Mouse (Mus musculus) forebrain, embryonic 11.5 days (tissue): ENCODE results near the gene Mettl7a3. TPM values are rescaled to one million over a fixed set of nuclear protein-coding genes. Genes with fewer than 3 reads are reported as not detected.
"Not testable (repeated sequence)": the region's sequence is repeated elsewhere in the genome, so short reads cannot be mapped to it uniquely, and the experiment has no call there.

Experiments
- ATAC-seq: fragments of 200-750 bp; cut with Nextera tagmentation; replicated peaks from 2 replicates; pipeline ENCODE4 v1.8.0; 2017; ENCODE audit warnings: moderate TSS enrichment; ENCODE audit not compliant: low FRiP score
- DNase-seq: peaks from one replicate; pipeline ENCODE4 v3.0.0-alpha.2; 2017; ENCODE audit warnings: low spot score
- H3K27ac ChIP-seq: fragments of 300-500 bp; sonication (generic); 2 replicates; pipeline ENCODE4 v1.5.1; 2014; ENCODE audit warnings: low read depth, low read length
- H3K27me3 ChIP-seq: fragments of 300-500 bp; sonication (generic); 2 replicates; pipeline ENCODE4 v1.6.1; 2014; ENCODE audit warnings: mild to moderate bottlenecking, low read length, mixed read lengths; ENCODE audit not compliant: control insufficient read depth, insufficient read depth
- H3K36me3 ChIP-seq: fragments of 300-500 bp; sonication (generic); 2 replicates; pipeline ENCODE4 v1.6.1; 2014; ENCODE audit warnings: mild to moderate bottlenecking, low read length, moderate library complexity, mixed read lengths; ENCODE audit not compliant: control insufficient read depth, insufficient read depth
- H3K4me1 ChIP-seq: fragments of 300-500 bp; sonication (generic); replicated peaks from 2 replicates; pipeline ENCODE4 v1.6.1; 2014; ENCODE audit warnings: low read length, mixed read lengths; ENCODE audit not compliant: control insufficient read depth, insufficient read depth
- H3K4me2 ChIP-seq: fragments of 300-500 bp; sonication (generic); 2 replicates; pipeline ENCODE4 v1.6.1; 2014; ENCODE audit warnings: low read depth, mild to moderate bottlenecking, low read length, moderate library complexity, mixed read lengths; ENCODE audit not compliant: severe bottlenecking
- H3K4me3 ChIP-seq: fragments of 300-500 bp; sonication (generic); 2 replicates; pipeline ENCODE4 v1.5.1; 2014; ENCODE audit warnings: low read depth, low read length
- H3K9ac ChIP-seq: fragments of 300-500 bp; sonication (generic); 2 replicates; pipeline ENCODE4 v1.6.1; 2014; ENCODE audit warnings: low read length
- H3K9me3 ChIP-seq: fragments of 300-500 bp; sonication (generic); 2 replicates; pipeline ENCODE4 v1.6.1; 2016; ENCODE audit warnings: low read length, mixed read lengths; ENCODE audit not compliant: control insufficient read depth
- WGBS: fragments of 180-500 bp; shearing (Covaris S2); extraction: QIAGEN DNeasy Blood & Tissue Kit; methylation state at CpG from one replicate; pipeline ENCODE4 v1.1.7; 2014; 5-methylcytosine and 5-hydroxymethylcytosine counted together
- polyA plus RNA-seq: library from polyadenylated mRNA; unstranded; fragments of >200 nt; fragmentation: Nextera tagmentation; extraction: Ambion mirVana; gene quantifications from 2 replicates; pipeline ENCODE4 v1.2.1, GENCODE M21; 2014

Mettl7a3 gene
- polyA plus RNA-seq, 1 experiment from 2014 or later = not detected

DNA sequence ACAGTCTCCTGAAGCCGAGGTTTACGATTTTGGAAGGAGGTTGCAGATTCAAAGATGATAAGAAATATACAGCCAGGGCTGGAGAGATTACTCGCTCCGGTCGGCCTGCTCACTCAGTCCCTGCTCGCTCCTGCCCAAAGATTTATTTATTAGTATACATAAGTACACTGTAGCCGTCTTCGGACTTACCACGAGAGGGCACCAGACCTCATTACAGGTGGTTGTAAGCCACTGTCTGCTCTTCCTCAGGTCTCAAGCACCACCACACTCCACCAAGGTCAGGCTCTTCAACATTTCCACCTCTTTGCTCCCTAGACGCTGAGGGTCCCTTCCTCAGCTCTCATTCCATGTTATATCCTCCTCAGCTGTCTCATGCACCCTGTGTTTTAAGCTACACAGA is 3.1 kb downstream of the Mettl7a3 start:
- 46% methylated on average over 10 of the region's 10 CpGs for WGBS
- peak; percentile 60 for DNase-seq
- not testable (repeated sequence) for H3K27ac ChIP-seq, H3K4me1 ChIP-seq, H3K9me3 ChIP-seq, H3K4me2 ChIP-seq, H3K27me3 ChIP-seq, ATAC-seq, H3K4me3 ChIP-seq, H3K9ac ChIP-seq, H3K36me3 ChIP-seq

DNA sequence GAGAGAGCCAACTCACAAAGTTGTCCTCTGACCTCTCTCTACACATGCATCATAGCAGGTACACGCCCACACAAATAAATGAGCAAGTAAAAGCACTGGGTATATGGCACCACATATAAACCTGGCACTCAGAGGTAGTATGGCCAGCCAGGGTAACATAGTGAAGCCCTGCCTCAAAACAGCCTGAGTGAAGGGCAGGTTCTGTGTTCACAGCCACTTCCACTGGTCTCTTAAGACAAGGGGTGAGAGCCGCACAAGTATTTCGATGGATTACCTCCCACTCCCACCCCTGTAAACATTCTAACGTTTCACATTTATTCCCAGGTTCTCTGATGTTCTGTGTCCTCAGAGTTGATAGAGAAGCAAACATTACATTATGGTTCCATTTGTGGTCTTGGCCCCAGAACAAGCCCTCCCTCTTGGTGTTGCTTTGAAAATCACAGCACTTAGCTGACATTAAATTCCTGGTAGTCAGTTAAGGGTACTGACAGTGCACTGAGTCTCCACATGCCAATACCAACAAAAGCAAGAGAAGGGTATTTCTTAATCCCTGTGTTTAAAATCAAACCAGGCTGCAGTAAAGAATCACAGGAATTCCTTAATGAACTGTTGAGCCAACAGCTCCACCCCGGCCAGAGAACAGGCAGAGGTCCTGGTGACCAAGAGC is 6.7 kb downstream of the Mettl7a3 start:
- 72% methylated on average over 4 of the region's 5 CpGs for WGBS
- not testable (repeated sequence) for H3K9me3 ChIP-seq, H3K36me3 ChIP-seq, ATAC-seq, H3K27me3 ChIP-seq, H3K4me1 ChIP-seq, H3K9ac ChIP-seq, H3K27ac ChIP-seq, H3K4me2 ChIP-seq, DNase-seq, H3K4me3 ChIP-seq

DNA sequence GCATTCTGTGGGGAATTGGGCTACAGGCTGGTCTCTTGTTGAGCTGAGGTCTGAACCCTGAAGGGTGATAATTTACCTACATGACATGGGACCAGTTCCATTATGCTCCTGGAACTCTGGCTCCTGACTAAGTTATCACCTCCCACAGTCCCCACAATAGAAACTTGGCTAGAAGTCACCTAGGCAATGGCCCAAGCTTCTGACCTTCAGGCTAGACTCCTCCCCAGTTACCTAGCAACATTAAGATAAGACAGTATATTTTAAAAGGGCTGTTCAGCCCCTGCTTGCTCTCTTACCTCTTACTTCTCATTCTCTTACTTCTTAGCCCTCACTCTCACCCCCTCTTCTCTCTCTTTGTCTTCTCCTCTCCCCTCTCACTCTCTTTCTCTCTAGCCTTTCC is 10.8 kb downstream of the Mettl7a3 start:
- no peaks in the 10 kb centered on the region for H3K36me3 ChIP-seq

DNA sequence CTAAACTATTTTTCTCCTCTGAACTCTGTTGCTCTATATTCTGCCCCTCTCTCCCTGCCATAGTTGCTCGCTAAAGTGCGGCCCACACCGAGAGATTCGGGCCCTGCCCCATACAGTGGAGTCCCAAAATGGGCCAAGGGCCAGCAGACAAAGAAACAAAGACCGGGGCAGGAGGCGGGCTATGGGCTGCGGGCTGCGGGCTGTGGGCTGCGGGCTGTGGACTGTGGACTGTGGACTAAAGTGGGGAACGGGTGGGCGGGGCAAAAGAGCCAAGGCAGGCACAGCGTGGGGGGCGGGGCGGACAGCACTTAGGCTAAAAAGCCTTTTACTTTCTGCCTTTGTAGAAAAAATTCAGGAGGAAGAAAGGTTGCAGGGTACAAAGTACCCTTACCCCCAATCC is 12.0 kb downstream of the Mettl7a3 start:
- ATAC-seq = no peak
- Histone ChIP-seq H3K9ac (no peak overlapping the region), H3K4me2 (no peak overlapping the region), H3K36me3 (no peaks in the 10 kb centered on the region), H3K27ac (no peak overlapping the region), H3K9me3 (no peaks in the 10 kb centered on the region), H3K4me3 (no peak overlapping the region), H3K4me1 (no peaks in the 10 kb centered on the region), H3K27me3 (no peaks in the 10 kb centered on the region)
- peak; percentile 53 for DNase-seq
- 65% methylated on average over 14 of the region's 14 CpGs for WGBS

More for the DNA sequence above, 10.8 kb downstream of the Mettl7a3 start:
- Histone ChIP-seq H3K9me3 (no peaks in the 10 kb centered on the region), H3K27me3 (no peaks in the 10 kb centered on the region), H3K27ac (no peak overlapping the region), H3K9ac (no peak overlapping the region), H3K4me2 (no peak overlapping the region), H3K4me1 (no peaks in the 10 kb centered on the region), H3K4me3 (no peak overlapping the region)
- ATAC-seq = no peak
- DNase-seq = no peak

DNA sequence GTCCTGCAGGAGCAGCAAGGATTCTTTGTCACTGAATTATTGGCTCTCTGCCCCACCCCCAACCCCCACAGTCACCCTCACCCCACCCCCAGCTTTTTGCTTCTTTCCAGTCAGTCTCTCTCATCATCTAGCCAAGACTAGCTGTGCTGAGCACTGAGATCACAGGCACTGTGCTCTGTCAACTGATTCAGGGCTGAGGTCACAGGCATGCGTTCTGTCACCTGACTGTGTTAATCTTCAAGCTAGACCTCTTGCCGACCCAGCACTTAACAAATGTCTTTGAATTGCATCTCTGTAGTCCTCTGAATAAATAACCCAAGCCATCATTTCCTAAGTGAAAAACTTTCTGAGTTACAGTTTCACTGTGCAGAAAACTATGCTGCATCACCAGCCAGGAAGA is 14.8 kb downstream of the Mettl7a3 start:
- ATAC-seq (no peak), DNase-seq (no peak)
- 73% methylated on average over 2 of the region's 2 CpGs for WGBS
- Histone ChIP-seq H3K36me3 (no peaks in the 10 kb centered on the region), H3K27ac (no peak overlapping the region), H3K4me2 (no peak overlapping the region), H3K4me3 (no peak overlapping the region), H3K9me3 (no peaks in the 10 kb centered on the region), H3K4me1 (no peaks in the 10 kb centered on the region), H3K27me3 (no peaks in the 10 kb centered on the region), H3K9ac (no peak overlapping the region)

DNA sequence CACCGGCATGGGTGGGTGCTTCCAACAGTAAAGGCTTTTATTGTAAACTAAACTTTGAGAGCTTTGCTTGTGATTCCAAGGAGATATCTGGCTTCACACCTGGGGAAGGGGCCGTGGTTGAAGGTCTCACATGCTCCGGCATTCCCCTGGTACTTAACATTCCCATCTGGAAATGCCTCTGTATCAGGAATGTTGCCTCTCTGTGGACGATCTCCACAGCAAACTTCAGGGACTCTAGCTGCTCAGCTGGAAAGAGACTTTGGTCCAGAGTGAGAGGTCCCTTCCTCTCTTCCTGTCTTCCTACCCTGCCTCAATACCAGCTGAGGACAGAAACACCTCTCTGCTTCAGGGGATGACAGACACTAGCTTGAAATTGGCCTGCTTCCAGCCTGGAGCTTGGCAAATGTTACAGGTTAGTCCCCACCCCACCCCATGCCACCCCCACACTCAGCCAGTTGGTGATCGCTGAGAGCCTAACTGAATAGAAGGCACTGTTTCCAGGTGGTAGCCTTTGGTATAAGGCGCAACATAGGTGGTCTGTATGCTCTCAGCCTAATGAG is 16.9 kb downstream of the Mettl7a3 start:
- Histone ChIP-seq H3K27ac (no peak overlapping the region), H3K27me3 (no peaks in the 10 kb centered on the region), H3K9ac (no peak overlapping the region), H3K4me1 (no peaks in the 10 kb centered on the region), H3K4me3 (no peak overlapping the region), H3K9me3 (no peaks in the 10 kb centered on the region), H3K36me3 (no peaks in the 10 kb centered on the region), H3K4me2 (no peak overlapping the region)
- WGBS = 74% methylated on average over 6 of the region's 6 CpGs
- ATAC-seq (no peak), DNase-seq (no peak)

DNA sequence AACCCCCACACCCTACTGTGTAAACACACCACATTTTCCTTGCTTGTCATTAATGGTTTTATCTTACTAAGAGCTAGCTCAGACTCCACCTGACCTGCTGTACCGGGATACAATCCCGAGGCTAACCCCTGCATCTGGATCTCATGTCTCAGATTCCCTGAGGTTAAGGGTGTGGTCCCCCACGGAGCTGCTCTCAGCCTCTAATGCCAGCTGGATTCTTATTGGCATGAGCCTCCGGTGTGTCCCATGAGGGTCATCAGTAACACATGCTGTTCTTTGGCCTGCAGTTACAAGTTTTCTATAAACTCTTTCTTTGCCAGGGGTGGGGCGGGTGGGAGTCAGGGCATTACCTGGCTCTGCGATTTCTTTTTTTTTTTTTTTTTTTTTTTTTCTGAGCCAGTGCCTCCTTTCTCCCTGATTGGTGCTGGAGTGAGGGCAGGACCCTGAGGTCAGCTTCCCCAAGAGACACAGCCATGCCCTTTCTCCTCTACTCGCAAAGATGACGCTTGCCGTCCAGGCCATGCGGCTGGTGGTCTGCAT is 18.1 kb downstream of the Mettl7a3 start, which contains the start of the genes Methig1 and Mettl7a2:
Gene Methig1, plus strand, starts transcription at position 439 of the 540 bp plus-strand sequence.
Gene Mettl7a2, plus strand, starts transcription at position 490 of the 540 bp plus-strand sequence.
- H3K9me3 ChIP-seq = no peaks in the 10 kb centered on the region
- no peak within 1 kb of the TSS for H3K27ac ChIP-seq
- H3K27me3 ChIP-seq = no peaks in the 10 kb centered on the region
- H3K36me3 ChIP-seq = no peaks in the 10 kb centered on the region
- no peak within 1 kb of the TSS for H3K4me3 ChIP-seq
- no peak for DNase-seq
- no peak within 1 kb of the TSS for H3K4me2 ChIP-seq
- 82% methylated on average over 10 of the region's 10 CpGs for WGBS
- no peak within 1 kb of the TSS for H3K9ac ChIP-seq
- H3K4me1 ChIP-seq = no peaks in the 10 kb centered on the region
- no peak for ATAC-seq

DNA sequence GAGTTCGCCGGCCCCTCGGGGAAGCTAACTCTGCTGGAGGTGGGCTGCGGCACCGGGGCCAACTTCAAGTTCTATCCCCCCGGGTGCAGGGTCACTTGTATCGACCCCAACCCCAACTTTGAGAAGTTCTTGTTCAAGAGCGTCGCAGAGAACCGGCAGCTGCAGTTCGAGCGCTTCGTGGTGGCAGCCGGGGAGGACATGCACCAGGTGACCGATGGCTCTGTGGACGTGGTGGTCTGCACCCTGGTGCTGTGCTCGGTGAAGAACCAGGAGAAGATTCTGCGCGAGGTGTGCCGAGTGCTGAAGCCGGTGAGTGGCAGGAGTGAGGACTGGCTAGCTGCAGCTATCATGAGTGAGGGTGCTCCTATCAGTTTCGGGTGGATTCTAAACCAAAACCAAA is 18.7 kb downstream of the Mettl7a3 start:
- not testable (repeated sequence) for H3K4me3 ChIP-seq, H3K4me2 ChIP-seq, H3K9me3 ChIP-seq, H3K27ac ChIP-seq, H3K36me3 ChIP-seq, ATAC-seq, H3K27me3 ChIP-seq, DNase-seq, H3K9ac ChIP-seq, H3K4me1 ChIP-seq
- 85% methylated on average over 12 of the region's 22 CpGs for WGBS

DNA sequence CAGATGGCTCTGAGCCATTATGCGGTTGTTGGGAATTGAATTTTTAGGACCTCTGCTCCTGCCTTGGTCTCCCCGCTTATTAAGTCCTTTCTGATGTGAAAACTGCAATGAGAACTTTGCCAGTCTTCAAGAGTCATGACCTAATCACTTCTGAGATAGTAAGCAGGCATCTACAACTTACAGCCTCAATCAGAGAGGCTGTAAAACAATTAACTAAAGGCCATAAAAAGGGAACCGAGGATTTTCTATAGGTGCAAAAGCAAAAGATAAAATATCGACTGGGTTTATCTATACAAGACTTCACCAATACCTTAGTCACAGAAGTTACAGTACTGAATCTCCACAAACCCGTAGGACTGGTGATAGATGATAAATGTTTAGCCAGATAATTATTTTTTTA is 21.1 kb downstream of the Mettl7a3 start:
- H3K4me2 ChIP-seq = no peak overlapping the region
- no peaks in the 10 kb centered on the region for H3K27me3 ChIP-seq
- no peaks in the 10 kb centered on the region for H3K36me3 ChIP-seq
- no peak overlapping the region for H3K4me3 ChIP-seq
- no peak overlapping the region for H3K27ac ChIP-seq
- WGBS = 91% methylated on average over 5 of the region's 5 CpGs
- no peaks in the 10 kb centered on the region for H3K9me3 ChIP-seq
- ATAC-seq (no peak), DNase-seq (no peak)
- no peak overlapping the region for H3K9ac ChIP-seq
- no peaks in the 10 kb centered on the region for H3K4me1 ChIP-seq
